Mouse (Mus musculus): ENCODE data around the gene Eif2b3. TPM values are rescaled to one million over a fixed set of nuclear protein-coding genes. Genes with fewer than 3 reads are reported as not detected.

Eif2b3 gene
- total RNA-seq, 2 experiments from 2014 or later: 27.0 to 30.2 TPM

Other genes with a start within 250 kb of the Eif2b3 start
- 10 to 100 TPM; 18.1 to 18.9 TPM for gene Toe1, start 211.8 kb upstream of the Eif2b3 start, total RNA-seq (2021)
- gene Mutyh, start 211.7 kb upstream of the Eif2b3 start, total RNA-seq (2021): 1 to 10 TPM; 3.8 to 3.9 TPM
- under 1 TPM; 0.82 to 0.83 TPM for gene Hpdl, start 197.7 kb upstream of the Eif2b3 start, total RNA-seq (2021)
- gene Zswim5, start 142.0 kb upstream of the Eif2b3 start, total RNA-seq (2021): 10 to 100 TPM; 14.0 to 14.5 TPM
- gene Urod, start 25.0 kb upstream of the Eif2b3 start, total RNA-seq (2021): 10 to 100 TPM; 28.2 to 30.7 TPM
- gene Hectd3, start 24.1 kb upstream of the Eif2b3 start, total RNA-seq (2021): 10 to 100 TPM; 60.7 to 61.1 TPM
- gene Ptch2, start 76.7 kb downstream of the Eif2b3 start, total RNA-seq (2021): 1 to 10 TPM; 5.8 to 6.5 TPM
- gene Btbd19, start 106.3 kb downstream of the Eif2b3 start, total RNA-seq (2021): 1 to 10 TPM; 8.0 to 8.4 TPM
- gene Tctex1d4, start 107.4 kb downstream of the Eif2b3 start, total RNA-seq (2021): under 1 TPM; 0.52 to 0.58 TPM
- 10 to 100 TPM; 19.4 to 21.4 TPM for gene Plk3, start 114.6 kb downstream of the Eif2b3 start, total RNA-seq (2021)
- gene Rps8, start 136.8 kb downstream of the Eif2b3 start, total RNA-seq (2021): 100 to 1,000 TPM; 774 to 852 TPM
- gene Kif2c, start 163.2 kb downstream of the Eif2b3 start, total RNA-seq (2021): 1 to 10 TPM; 4.0 to 5.0 TPM
- 1 to 10 TPM; 4.6 to 5.2 TPM for gene Tmem53, start 232.5 kb downstream of the Eif2b3 start, total RNA-seq (2021)
- 1 to 10 TPM; 1.3 to 1.4 TPM for gene Armh1, start 232.7 kb downstream of the Eif2b3 start, total RNA-seq (2021)

Measured in left cerebral cortex, postnatal 4 days (tissue).